Mouse (Mus musculus) bone marrow macrophage, adult 2 months (primary cell): ENCODE data around the gene Ppfibp2. TPM values are rescaled to one million over a fixed set of nuclear protein-coding genes. Genes with fewer than 3 reads are reported as not detected.

Experiments
- H3K27ac ChIP-seq: 2 replicates; pipeline ENCODE4 v1.5.1; 2012; ENCODE audit warnings: low read depth, low read length; ENCODE audit not compliant: insufficient read depth
- H3K4me1 ChIP-seq: 2 replicates; pipeline ENCODE4 v1.6.1; 2012; ENCODE audit warnings: low read length; ENCODE audit not compliant: control insufficient read depth, insufficient read depth
- H3K4me3 ChIP-seq: 2 replicates; pipeline ENCODE4 v1.5.1; 2012; ENCODE audit warnings: mild to moderate bottlenecking, low read length, moderate library complexity; ENCODE audit not compliant: insufficient read depth
- CTCF ChIP-seq: IDR thresholded peaks from 2 replicates; pipeline ENCODE4 v1.5.1; 2012; ENCODE audit warnings: low read depth, mild to moderate bottlenecking, low read length, moderate library complexity
- POLR2A ChIP-seq: IDR thresholded peaks from 2 replicates; pipeline ENCODE4 v1.6.1; 2012; ENCODE audit warnings: mild to moderate bottlenecking, low read depth, low read length, borderline replicate concordance
- polyA plus RNA-seq: library from polyadenylated mRNA; stranded (reverse); fragments of >200 nt; gene quantifications from 2 replicates; pipeline ENCODE4 v1.2.4, GENCODE M21; 2012; ENCODE audit not compliant: missing spikeins, insufficient read depth, insufficient read length

Ppfibp2 gene
- polyA plus RNA-seq, 1 experiment = 44.3 TPM

- no peaks in the 10 kb centered on the region for H3K4me1 ChIP-seq
- TF ChIP-seq POLR2A = no peak
- no peak for TF ChIP-seq CTCF
- H3K4me3 ChIP-seq = no peak overlapping the region
- H3K27ac ChIP-seq = no peak overlapping the region
These were observed 96.5 kb downstream of the Ppfibp2 start for GRCm38 (mm10) chr7:107691493-107691892.

- no peak overlapping the region for H3K27ac ChIP-seq
- TF ChIP-seq CTCF (no peak), POLR2A (no peak)
- H3K4me3 ChIP-seq = no peak overlapping the region
- no peaks in the 10 kb centered on the region for H3K4me1 ChIP-seq
These were observed 99.4 kb downstream of the Ppfibp2 start for GRCm38 (mm10) chr7:107694254-107694947.

- Histone ChIP-seq H3K4me3 (no peak overlapping the region), H3K27ac (no peak overlapping the region), H3K4me1 (peaks cover 5% of the 10 kb centered on the region)
- TF ChIP-seq POLR2A (no peak), CTCF (no peak)
These were observed 102.1 kb downstream of the Ppfibp2 start for GRCm38 (mm10) chr7:107697066-107697465.

GRCm38 (mm10) chr7:107699926-107700325, 104.9 kb downstream of the Ppfibp2 start:
- peaks cover 5% of the 10 kb centered on the region for H3K4me1 ChIP-seq

GRCm38 (mm10) chr7:107700646-107701045, 105.6 kb downstream of the Ppfibp2 start:
- no peak for TF ChIP-seq POLR2A
- H3K4me3 ChIP-seq = no peak overlapping the region
- H3K4me1 ChIP-seq = peaks cover 5% of the 10 kb centered on the region

More at GRCm38 (mm10) chr7:107699926-107700325, 104.9 kb downstream of the Ppfibp2 start:
- H3K4me3 ChIP-seq = no peak overlapping the region
- TF ChIP-seq CTCF (no peak), POLR2A (no peak)
- H3K27ac ChIP-seq = no peak overlapping the region

GRCm38 (mm10) chr7:107702461-107703380, 107.7 kb downstream of the Ppfibp2 start:
- H3K27ac ChIP-seq = no peak overlapping the region
- peaks cover 18% of the 10 kb centered on the region for H3K4me1 ChIP-seq
- TF ChIP-seq CTCF (no peak), POLR2A (no peak)
- no peak overlapping the region for H3K4me3 ChIP-seq

More at GRCm38 (mm10) chr7:107700646-107701045, 105.6 kb downstream of the Ppfibp2 start:
- no peak overlapping the region for H3K27ac ChIP-seq

- peaks cover 14% of the 10 kb centered on the region for H3K4me1 ChIP-seq
- no peak overlapping the region for H3K27ac ChIP-seq
- TF ChIP-seq POLR2A (no peak), CTCF (no peak)
- H3K4me3 ChIP-seq = no peak overlapping the region
These were observed 110.9 kb downstream of the Ppfibp2 start for GRCm38 (mm10) chr7:107705941-107706340.

- TF ChIP-seq POLR2A (no peak), CTCF (no peak)
- H3K4me1 ChIP-seq = peaks cover 14% of the 10 kb centered on the region
- no peak overlapping the region; the same call in 1 of the 2 replicates for H3K4me3 ChIP-seq
- H3K27ac ChIP-seq = peak overlapping the region; percentile 39
These were observed 112.6 kb downstream of the Ppfibp2 start for GRCm38 (mm10) chr7:107707650-107708049.

- TF ChIP-seq CTCF = no peak
- no peak for TF ChIP-seq POLR2A
- Histone ChIP-seq H3K4me1 (peaks cover 14% of the 10 kb centered on the region), H3K4me3 (no peak overlapping the region), H3K27ac (no peak overlapping the region)
These were observed 113.6 kb downstream of the Ppfibp2 start for GRCm38 (mm10) chr7:107708491-107709112.
